Mouse (Mus musculus) neutrophil, adult 59 days (primary cell): ENCODE measurements around the gene Vkorc1. TPM values are rescaled to one million over a fixed set of nuclear protein-coding genes. Genes with fewer than 3 reads are reported as not detected.

Source experiments
- total RNA-seq, 2 experiments: library from RNA; stranded (reverse); gene quantifications; 1 replicate in 1 of 2; 2 replicates in 1 of 2; pipeline ENCODE4 v1.2.4; 2023

Vkorc1 gene
- total RNA-seq, result 10 to 100 TPM in 1 of 2 experiments, 1 to 10 TPM in 1; 8.9 to 10.6 TPM

GRCm38 (mm10) chr7:127895442-127895841 is at the start of gene Vkorc1, which contains the start of gene Gm21974:
Gene Vkorc1, minus strand, starts transcription at chr7:127895617.
Gene Gm21974, minus strand, starts transcription at chr7:127895454.

DNA sequence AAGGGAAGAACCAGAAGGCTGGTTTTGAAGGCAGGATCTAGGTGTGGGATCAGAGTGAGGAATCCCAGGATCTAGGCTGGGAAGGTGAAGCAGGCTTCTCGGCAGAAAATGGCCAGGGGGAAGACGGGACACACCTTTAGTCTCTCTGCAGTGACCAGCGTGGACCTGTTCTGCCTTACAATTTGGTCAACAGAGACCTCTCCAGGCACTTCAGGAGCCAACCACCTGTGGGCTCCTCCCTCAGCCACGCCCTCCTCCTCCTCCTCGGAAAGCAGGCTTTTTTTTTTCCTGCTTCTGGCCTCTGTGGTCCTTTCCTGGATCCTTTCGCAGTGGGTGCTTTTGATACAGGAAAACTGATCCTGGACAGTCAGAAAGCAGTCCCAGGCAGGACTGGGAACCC is 34.5 kb upstream of the Vkorc1 start, which contains the start of gene Prss8:
TSS of gene Prss8 (minus strand) at position 182 of the 400 bp plus-strand sequence.

DNA sequence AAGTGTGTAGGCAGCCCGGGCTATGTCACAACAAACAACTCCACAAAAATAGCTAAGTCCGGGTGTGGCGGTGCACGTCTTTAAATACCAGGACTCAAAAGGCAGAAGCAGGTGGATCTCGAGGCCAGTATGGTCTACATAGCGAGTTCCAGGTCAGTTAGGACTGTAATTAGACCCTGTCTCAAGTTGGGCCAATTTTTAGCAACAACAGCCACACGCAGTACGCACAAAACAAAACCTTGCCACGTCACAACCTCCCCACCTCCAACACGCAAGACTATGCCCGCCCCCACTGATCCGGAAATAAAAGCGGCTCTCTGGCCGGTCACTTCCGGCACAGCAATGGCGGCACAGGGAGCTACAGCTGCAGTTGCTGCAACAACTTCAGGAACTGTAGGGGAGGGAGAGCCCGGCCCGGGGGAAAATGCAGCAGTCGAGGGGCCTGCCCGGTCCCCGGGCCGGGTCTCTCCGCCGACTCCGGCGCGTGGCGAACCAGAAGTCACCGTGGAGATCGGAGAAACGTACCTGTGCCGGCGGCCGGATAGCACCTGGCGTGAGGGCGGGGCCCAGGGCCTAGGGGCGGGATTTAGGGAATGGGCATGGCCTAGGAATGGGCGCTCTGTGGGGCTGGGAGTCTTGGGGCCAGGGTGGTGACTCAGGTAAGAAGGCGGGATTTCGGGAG is 16.9 kb upstream of the Vkorc1 start, which contains the start of gene Kat8:
TSS of gene Kat8 (plus strand) at position 327 of the 682 bp plus-strand sequence.

DNA sequence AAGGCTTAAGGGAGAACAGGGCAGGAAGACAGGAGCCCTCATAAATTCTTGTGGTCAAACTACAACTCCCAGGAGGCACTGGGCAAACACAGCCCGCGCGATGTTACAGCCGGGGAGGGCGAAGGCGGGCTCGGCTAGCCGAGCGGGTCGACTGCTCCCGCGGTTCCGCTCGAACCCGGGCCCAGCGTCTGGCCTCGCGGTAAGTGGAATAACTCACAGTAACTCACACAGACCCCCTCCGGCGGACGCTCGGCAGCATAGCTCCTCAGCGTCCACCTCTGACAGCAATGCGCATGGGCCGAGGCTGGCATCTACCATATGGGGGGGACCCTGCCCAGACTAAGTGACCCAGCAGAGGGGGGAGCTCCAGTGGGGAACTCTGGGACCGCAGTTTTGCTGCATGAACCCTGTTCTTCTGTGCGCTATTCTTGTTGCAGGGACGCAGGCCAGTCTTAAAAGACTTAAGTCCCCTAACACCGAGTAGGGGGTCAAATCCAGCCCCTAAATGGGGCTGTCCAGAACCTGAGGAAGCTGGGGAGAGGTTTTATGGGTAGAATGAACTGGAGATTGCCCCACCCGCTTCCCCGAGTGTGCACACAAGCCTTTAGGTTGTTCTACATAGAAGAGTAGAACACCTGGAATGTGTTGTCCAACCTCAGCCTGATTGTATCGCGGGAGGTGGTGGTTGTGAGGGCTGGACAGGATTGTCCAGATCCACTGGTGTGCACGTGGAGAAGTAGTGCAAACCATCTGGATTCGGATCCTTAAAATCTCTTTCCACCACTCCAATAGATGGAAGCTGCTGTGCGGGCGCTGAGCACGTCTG is 8.8 kb upstream of the Vkorc1 start, which contains the start of gene Bckdk:
TSS of gene Bckdk (plus strand) at position 112 of the 826 bp plus-strand sequence.

GRCm38 (mm10) chr7:127890798-127891197 is 4.6 kb downstream of the Vkorc1 start, which contains the start of gene Prss53:
Gene Prss53, minus strand, starts transcription at chr7:127890970.

GRCm38 (mm10) chr7:127876467-127877348 is 18.7 kb downstream of the Vkorc1 start, which contains the start of gene Zfp668:
Gene Zfp668, minus strand, starts transcription at chr7:127876828.

GRCm38 (mm10) chr7:127876041-127876466 is 19.4 kb downstream of the Vkorc1 start, which contains the start of gene Zfp646:
Gene Zfp646, plus strand, starts transcription at chr7:127876221.

Other genes with a start within 250 kb of the Vkorc1 start
- gene Bcl7c, start 186.7 kb downstream of the Vkorc1 start, total RNA-seq, result 10 to 100 TPM; 34.8 to 46.5 TPM
- gene Ctf1, start 182.9 kb downstream of the Vkorc1 start, total RNA-seq, result not detected
- not detected for gene Ctf2, start 163.5 kb downstream of the Vkorc1 start, total RNA-seq
- gene Fbxl19, start 151.1 kb downstream of the Vkorc1 start, total RNA-seq, result 1 to 10 TPM; 6.0 to 7.0 TPM
- gene Orai3, start 125.8 kb downstream of the Vkorc1 start, total RNA-seq, result 10 to 100 TPM; 27.2 to 29.1 TPM
- gene Setd1a, start 118.9 kb downstream of the Vkorc1 start, total RNA-seq, result 10 to 100 TPM; 30.9 to 31.9 TPM
- under 1 TPM in 1 of 2 experiments, not detected in 1; 0.84 TPM for gene Gm49388, start 110.0 kb downstream of the Vkorc1 start, total RNA-seq
- 10 to 100 TPM; 12.8 to 15.1 TPM for gene Hsd3b7, start 95.0 kb downstream of the Vkorc1 start, total RNA-seq
- 10 to 100 TPM; 61.0 to 71.1 TPM for gene Stx4a, start 71.3 kb downstream of the Vkorc1 start, total RNA-seq
- not detected for gene Stx1b, start 71.1 kb downstream of the Vkorc1 start, total RNA-seq
- gene Zfp646, start 19.4 kb downstream of the Vkorc1 start, total RNA-seq, result 10 to 100 TPM; 39.9 to 40.2 TPM
- 1 to 10 TPM; 6.9 to 8.2 TPM for gene Zfp668, start 18.8 kb downstream of the Vkorc1 start, total RNA-seq
- not detected for gene Prss53, start 4.6 kb downstream of the Vkorc1 start, total RNA-seq
- not detected for gene Gm21974, start 163 bp downstream of the Vkorc1 start, total RNA-seq
- gene Bckdk, start 8.5 kb upstream of the Vkorc1 start, total RNA-seq, result 10 to 100 TPM; 33.7 to 34.8 TPM
- gene Kat8, start 16.9 kb upstream of the Vkorc1 start, total RNA-seq, result 10 to 100 TPM; 16.9 to 19.3 TPM
- gene Prss8, start 34.5 kb upstream of the Vkorc1 start, total RNA-seq, result not detected
- 1 to 10 TPM in 1 of 2 experiments, under 1 TPM in 1; 0.73 to 2.2 TPM for gene Prss36, start 51.1 kb upstream of the Vkorc1 start, total RNA-seq
- gene Fus, start 71.8 kb upstream of the Vkorc1 start, total RNA-seq, result 100 to 1,000 TPM; 381 to 409 TPM
- 10 to 100 TPM; 58.7 to 76.0 TPM for gene Pycard, start 98.2 kb upstream of the Vkorc1 start, total RNA-seq
- under 1 TPM; 0.42 to 0.57 TPM for gene Trim72, start 108.3 kb upstream of the Vkorc1 start, total RNA-seq
- gene Itgam, start 167.0 kb upstream of the Vkorc1 start, total RNA-seq, result 100 to 1,000 TPM; 810 to 844 TPM
- 10 to 100 TPM; 17.9 to 22.6 TPM for gene Gm49368, start 167.1 kb upstream of the Vkorc1 start, total RNA-seq
- 10 to 100 TPM; 18.0 to 27.4 TPM for gene Itgax, start 233.9 kb upstream of the Vkorc1 start, total RNA-seq